9 mouse cellular contexts compared by ENCODE assay signal in genomic region chr5:74618573-74619059, GRCm38 (mm10).
DNase-seq lines count a peak whose midpoint lies in the region; ATAC-seq and TF ChIP-seq lines count a peak whose summit lies in the region.
"Had no signal": no experiment of that assay in that cellular context is flagged by ENCODE, and none has a peak within 500 bp of the region (broad histone marks: within the 10 kb centered on the region; RNA-seq: fewer than 3 reads in every experiment).

No protein-coding gene starts in this region.

- peak; percentile 47 for DNase-seq in embryo, embryonic 10 days (ENCODE audit: low spot score)
- no peak for DNase-seq in embryo, embryonic 9.5 days (ENCODE audit: extremely low spot score)
- DNase-seq in liver, embryonic 14.5 days (ENCODE audit: low read depth in 3 of 3, low spot score in 3 of 3): no peak
- no peak for DNase-seq in liver, embryonic 11.5 days (ENCODE audit: low spot score)
- DNase-seq in c-Kit-positive CD71-positive TER-119-negative erythroid progenitor cells, embryonic 14.5 days (ENCODE audit: low read depth): peak; percentile 8
- peak; percentile 55 for DNase-seq in lung, postnatal 10 days

- no peaks in the 10 kb centered on the region for H3K9me3 ChIP-seq in liver, embryonic 14.5 days (ENCODE audit: control insufficient read depth, low read length)
- no peaks in the 10 kb centered on the region for H3K9me3 ChIP-seq in liver, embryonic 11.5 days (ENCODE audit: control insufficient read depth, low read length)
- no peaks in the 10 kb centered on the region for H3K9me3 ChIP-seq in kidney, embryonic 16.5 days (ENCODE audit: low read length)
- H3K9me3 ChIP-seq: megakaryocyte, embryonic 14.5 days had no signal

- H3K27ac ChIP-seq in liver, embryonic 14.5 days: no peak overlapping the region
- no peak overlapping the region for H3K27ac ChIP-seq in liver, embryonic 11.5 days (ENCODE audit: low read depth, low read length)
- no peak overlapping the region for H3K27ac ChIP-seq in kidney, embryonic 16.5 days (ENCODE audit: low read length)

- H3K36me3 ChIP-seq in liver, embryonic 14.5 days (replicated peaks; ENCODE audit: control insufficient read depth, insufficient read depth, low read depth): no peaks in the 10 kb centered on the region
- no peaks in the 10 kb centered on the region for H3K36me3 ChIP-seq in liver, embryonic 11.5 days (ENCODE audit: control insufficient read depth, insufficient read depth, low read length)
- no peaks in the 10 kb centered on the region for H3K36me3 ChIP-seq in kidney, embryonic 16.5 days (ENCODE audit: insufficient read depth, low read length)

- TF ChIP-seq CTCF in liver, embryonic 14.5 days (IDR thresholded peaks at IDR 0.05; ENCODE audit: low read depth): peak; percentile 52; the same call in 1 of the 2 replicates

- ATAC-seq in liver, embryonic 14.5 days (ENCODE audit: insufficient read depth): no peak
- ATAC-seq in liver, embryonic 11.5 days (replicated peaks; ENCODE audit: low FRiP score): no peak
- no peak for ATAC-seq in kidney, embryonic 16.5 days (ENCODE audit: low FRiP score, low TSS enrichment)
- no peak for ATAC-seq in megakaryocyte-erythroid progenitor cell, adult 5-6 weeks (replicated peaks; ENCODE audit: low FRiP score, low TSS enrichment, poor library complexity, severe bottlenecking)

- 58% methylated on average over 3 of the region's 3 CpGs for WGBS in liver, embryonic 14.5 days (ENCODE audit: insufficient replicate concordance)
- WGBS in liver, embryonic 11.5 days: 68% methylated on average over 3 of the region's 3 CpGs
- WGBS in kidney, embryonic 16.5 days: 70% methylated on average over 3 of the region's 3 CpGs

- no peak overlapping the region for H3K4me3 ChIP-seq in liver, embryonic 14.5 days (ENCODE audit: insufficient read depth in 1 of 2, low read depth in 2 of 2, low read length in 2 of 2)
- H3K4me3 ChIP-seq in liver, embryonic 11.5 days (ENCODE audit: low read depth, low read length): no peak overlapping the region
- H3K4me3 ChIP-seq in kidney, embryonic 16.5 days (ENCODE audit: low read length): no peak overlapping the region
- H3K4me3 ChIP-seq: megakaryocyte, embryonic 14.5 days had no signal

- H3K27me3 ChIP-seq in liver, embryonic 14.5 days (ENCODE audit: control insufficient read depth, insufficient read depth, low read length): no peaks in the 10 kb centered on the region
- no peaks in the 10 kb centered on the region for H3K27me3 ChIP-seq in liver, embryonic 11.5 days (replicated peaks; ENCODE audit: control insufficient read depth, insufficient read depth, low read length)
- H3K27me3 ChIP-seq in kidney, embryonic 16.5 days (ENCODE audit: insufficient read depth, low read length): no peaks in the 10 kb centered on the region

- no peak for TF ChIP-seq EP300 in liver, embryonic 14.5 days (IDR thresholded peaks at IDR 0.05; ENCODE audit: low read depth)

- H3K4me2 ChIP-seq in liver, embryonic 14.5 days (ENCODE audit: low read depth): no peak overlapping the region
- no peak overlapping the region for H3K4me2 ChIP-seq in liver, embryonic 11.5 days
- H3K4me2 ChIP-seq in kidney, embryonic 16.5 days (replicated peaks; ENCODE audit: low read depth, low read length): no peak overlapping the region

- H3K9ac ChIP-seq in liver, embryonic 14.5 days (replicated peaks): no peak overlapping the region
- no peak overlapping the region for H3K9ac ChIP-seq in liver, embryonic 11.5 days (ENCODE audit: low read depth, low read length)
- H3K9ac ChIP-seq in kidney, embryonic 16.5 days (replicated peaks; ENCODE audit: low read length): no peak overlapping the region

- H3K4me1 ChIP-seq in liver, embryonic 14.5 days (replicated peaks; ENCODE audit: control insufficient read depth in 2 of 2, insufficient read depth in 2 of 2, low read length in 1 of 2): no peaks in the 10 kb centered on the region; a peak in 1 of 4 replicates
- 0 out of 2 replicates have a peak, but pooled peaks cover 2% of the 10 kb centered on the region for H3K4me1 ChIP-seq in liver, embryonic 11.5 days (replicated peaks; ENCODE audit: control insufficient read depth, insufficient read depth, low read length)
- no peaks in the 10 kb centered on the region for H3K4me1 ChIP-seq in kidney, embryonic 16.5 days (ENCODE audit: insufficient read depth, low read length)
- H3K4me1 ChIP-seq: megakaryocyte, embryonic 14.5 days had no signal

Comparison
In these comparisons a context has a peak if more than half of its experiments do, and no peak if none do; other contexts are left out.
1. DNase-seq: peak in embryo, embryonic 10 days (single experiment), c-Kit-positive CD71-positive TER-119-negative erythroid progenitor cells, embryonic 14.5 days (single experiment) and lung, postnatal 10 days (single experiment); none in embryo, embryonic 9.5 days (single experiment), liver, embryonic 14.5 days (0 of 3) and liver, embryonic 11.5 days (single experiment).